Mouse (Mus musculus): Measurements from ENCODE around the gene Sh3gl1. TPM values are rescaled to one million over a fixed set of nuclear protein-coding genes. Genes with fewer than 3 reads are reported as not detected.
"Not testable (repeated sequence)": the region's sequence is repeated elsewhere in the genome, so short reads cannot be mapped to it uniquely, and the experiment has no call there.

The Sh3gl1 gene
- polyA plus RNA-seq, 1 experiment from 2014 or later = 125 TPM

GRCm38 (mm10) chr17:56074097-56074826, 37.8 kb upstream of the Sh3gl1 start:
- ATAC-seq (ENCODE audit: insufficient read depth, low FRiP score, low TSS enrichment) (peak; percentile 16), DNase-seq (ENCODE audit: low spot score) (peak; percentile 84)
- Histone ChIP-seq H3K27ac (ENCODE audit: low read depth, low read length) (peak overlapping the region; percentile 88), H3K36me3 (ENCODE audit: control insufficient read depth, insufficient read depth, low read length) (peaks cover 7% of the 10 kb centered on the region; the same call in 1 of the 2 replicates), H3K27me3 (ENCODE audit: control insufficient read depth, insufficient read depth, low read length) (no peaks in the 10 kb centered on the region), H3K9me3 (ENCODE audit: control insufficient read depth, low read length) (no peaks in the 10 kb centered on the region), H3K9ac (ENCODE audit: low read length) (peak overlapping the region; percentile 72), H3K4me3 (ENCODE audit: low read depth, low read length) (peak overlapping the region; percentile 77), H3K4me2 (ENCODE audit: low read depth) (peak overlapping the region; percentile 58), H3K4me1 (ENCODE audit: control insufficient read depth, insufficient read depth, low read length) (0 out of 2 replicates have a peak, but pooled peaks cover 3% of the 10 kb centered on the region)
- 8% methylated on average over 22 of the region's 22 CpGs for WGBS

GRCm38 (mm10) chr17:56072243-56072642, 35.8 kb upstream of the Sh3gl1 start:
- no peak overlapping the region for H3K27ac ChIP-seq (ENCODE audit: low read depth, low read length)
- H3K9me3 ChIP-seq (ENCODE audit: control insufficient read depth, low read length) = no peaks in the 10 kb centered on the region
- no peak overlapping the region for H3K4me2 ChIP-seq (ENCODE audit: low read depth)
- DNase-seq (ENCODE audit: low spot score) = no peak
- 93% methylated on average over 5 of the region's 5 CpGs for WGBS
- H3K4me3 ChIP-seq (ENCODE audit: low read depth, low read length) = no peak overlapping the region
- H3K4me1 ChIP-seq (ENCODE audit: control insufficient read depth, insufficient read depth, low read length) = 0 out of 2 replicates have a peak, but pooled peaks cover 3% of the 10 kb centered on the region
- no peak overlapping the region for H3K9ac ChIP-seq (ENCODE audit: low read length)
- no peaks in the 10 kb centered on the region for H3K27me3 ChIP-seq (ENCODE audit: control insufficient read depth, insufficient read depth, low read length)
- no peak for ATAC-seq (ENCODE audit: insufficient read depth, low FRiP score, low TSS enrichment)
- peaks cover 26% of the 10 kb centered on the region for H3K36me3 ChIP-seq (ENCODE audit: control insufficient read depth, insufficient read depth, low read length)

GRCm38 (mm10) chr17:56071126-56071525, 34.7 kb upstream of the Sh3gl1 start:
- Histone ChIP-seq H3K4me1 (ENCODE audit: control insufficient read depth, insufficient read depth, low read length) (0 out of 2 replicates have a peak, but pooled peaks cover 3% of the 10 kb centered on the region), H3K4me2 (ENCODE audit: low read depth) (no peak overlapping the region), H3K4me3 (ENCODE audit: low read depth, low read length) (no peak overlapping the region), H3K9ac (ENCODE audit: low read length) (no peak overlapping the region), H3K9me3 (ENCODE audit: control insufficient read depth, low read length) (no peaks in the 10 kb centered on the region), H3K27ac (ENCODE audit: low read depth, low read length) (no peak overlapping the region), H3K36me3 (ENCODE audit: control insufficient read depth, insufficient read depth, low read length) (peaks cover 31% of the 10 kb centered on the region), H3K27me3 (ENCODE audit: control insufficient read depth, insufficient read depth, low read length) (no peaks in the 10 kb centered on the region)
- no peak for ATAC-seq (ENCODE audit: insufficient read depth, low FRiP score, low TSS enrichment)
- DNase-seq (ENCODE audit: low spot score) = no peak

- no peaks in the 10 kb centered on the region for H3K4me1 ChIP-seq (ENCODE audit: control insufficient read depth, insufficient read depth, low read length)
- H3K9me3 ChIP-seq (ENCODE audit: control insufficient read depth, low read length) = no peaks in the 10 kb centered on the region
- peaks cover 43% of the 10 kb centered on the region for H3K36me3 ChIP-seq (ENCODE audit: control insufficient read depth, insufficient read depth, low read length)
- no peak overlapping the region for H3K4me3 ChIP-seq (ENCODE audit: low read depth, low read length)
- ATAC-seq (ENCODE audit: insufficient read depth, low FRiP score, low TSS enrichment) = no peak
- WGBS = 97% methylated on average over 14 of the region's 14 CpGs
- H3K27me3 ChIP-seq (ENCODE audit: control insufficient read depth, insufficient read depth, low read length) = no peaks in the 10 kb centered on the region
- no peak overlapping the region for H3K9ac ChIP-seq (ENCODE audit: low read length)
- H3K4me2 ChIP-seq (ENCODE audit: low read depth) = no peak overlapping the region
- no peak for DNase-seq (ENCODE audit: low spot score)
- no peak overlapping the region for H3K27ac ChIP-seq (ENCODE audit: low read depth, low read length)
These were observed 32.6 kb upstream of the Sh3gl1 start for GRCm38 (mm10) chr17:56069066-56069465.

GRCm38 (mm10) chr17:56066451-56066850, 30.0 kb upstream of the Sh3gl1 start:
- no peak overlapping the region for H3K9ac ChIP-seq (ENCODE audit: low read length)
- no peak overlapping the region for H3K4me2 ChIP-seq (ENCODE audit: low read depth)
- H3K4me3 ChIP-seq (ENCODE audit: low read depth, low read length) = no peak overlapping the region
- no peak for ATAC-seq (ENCODE audit: insufficient read depth, low FRiP score, low TSS enrichment)
- H3K27ac ChIP-seq (ENCODE audit: low read depth, low read length) = no peak overlapping the region
- H3K36me3 ChIP-seq (ENCODE audit: control insufficient read depth, insufficient read depth, low read length) = peaks cover 55% of the 10 kb centered on the region
- no peaks in the 10 kb centered on the region for H3K27me3 ChIP-seq (ENCODE audit: control insufficient read depth, insufficient read depth, low read length)
- no peak for DNase-seq (ENCODE audit: low spot score)
- no peaks in the 10 kb centered on the region for H3K9me3 ChIP-seq (ENCODE audit: control insufficient read depth, low read length)
- H3K4me1 ChIP-seq (ENCODE audit: control insufficient read depth, insufficient read depth, low read length) = no peaks in the 10 kb centered on the region

- not testable (repeated sequence) for H3K27me3 ChIP-seq (ENCODE audit: control insufficient read depth, insufficient read depth, low read length); H3K4me3 ChIP-seq (ENCODE audit: low read depth, low read length); ATAC-seq (ENCODE audit: insufficient read depth, low FRiP score, low TSS enrichment); H3K9me3 ChIP-seq (ENCODE audit: control insufficient read depth, low read length); H3K9ac ChIP-seq (ENCODE audit: low read length); H3K27ac ChIP-seq (ENCODE audit: low read depth, low read length); DNase-seq (ENCODE audit: low spot score); H3K4me2 ChIP-seq (ENCODE audit: low read depth); H3K4me1 ChIP-seq (ENCODE audit: control insufficient read depth, insufficient read depth, low read length)
- 85% methylated on average over 6 of the region's 6 CpGs for WGBS
- H3K36me3 ChIP-seq (ENCODE audit: control insufficient read depth, insufficient read depth, low read length) = peaks cover 54% of the 10 kb centered on the region
These were observed 29.3 kb upstream of the Sh3gl1 start for GRCm38 (mm10) chr17:56065715-56066114.

- Histone ChIP-seq H3K36me3 (ENCODE audit: control insufficient read depth, insufficient read depth, low read length) (peaks cover 35% of the 10 kb centered on the region), H3K9me3 (ENCODE audit: control insufficient read depth, low read length) (no peaks in the 10 kb centered on the region), H3K4me2 (ENCODE audit: low read depth) (no peak overlapping the region), H3K4me3 (ENCODE audit: low read depth, low read length) (no peak overlapping the region), H3K27me3 (ENCODE audit: control insufficient read depth, insufficient read depth, low read length) (no peaks in the 10 kb centered on the region), H3K27ac (ENCODE audit: low read depth, low read length) (no peak overlapping the region), H3K9ac (ENCODE audit: low read length) (no peak overlapping the region), H3K4me1 (ENCODE audit: control insufficient read depth, insufficient read depth, low read length) (no peaks in the 10 kb centered on the region)
- DNase-seq (ENCODE audit: low spot score) (no peak), ATAC-seq (ENCODE audit: insufficient read depth, low FRiP score, low TSS enrichment) (no peak)
- whole genome bisulfite sequencing = 90% methylated on average over 7 of the region's 7 CpGs
These were observed 25.6 kb upstream of the Sh3gl1 start for GRCm38 (mm10) chr17:56062081-56062480.

GRCm38 (mm10) chr17:56057381-56058120, 21.1 kb upstream of the Sh3gl1 start:
- Histone ChIP-seq H3K27ac (ENCODE audit: low read depth, low read length) (no peak overlapping the region), H3K4me1 (ENCODE audit: control insufficient read depth, insufficient read depth, low read length) (no peaks in the 10 kb centered on the region), H3K9ac (ENCODE audit: low read length) (no peak overlapping the region), H3K4me3 (ENCODE audit: low read depth, low read length) (no peak overlapping the region), H3K36me3 (ENCODE audit: control insufficient read depth, insufficient read depth, low read length) (peaks cover 12% of the 10 kb centered on the region), H3K9me3 (ENCODE audit: control insufficient read depth, low read length) (no peaks in the 10 kb centered on the region), H3K4me2 (ENCODE audit: low read depth) (no peak overlapping the region), H3K27me3 (ENCODE audit: control insufficient read depth, insufficient read depth, low read length) (no peaks in the 10 kb centered on the region)
- DNase-seq (ENCODE audit: low spot score) = no peak
- no peak for ATAC-seq (ENCODE audit: insufficient read depth, low FRiP score, low TSS enrichment)
- 88% methylated on average over 11 of the region's 11 CpGs for WGBS
